Mouse (Mus musculus): ENCODE measurements at regions not wholly inside any gene's neighbourhood (a gene's known extent, or its start where the extent isn't known, plus 50 kb on each side); places are given as distances from the start of the nearest gene placed in this dataset.

GRCm38 (mm10) chr10:19185790-19186581 is 170.3 kb upstream of the Olig3 start:
- TF ChIP-seq POLR2A (IDR thresholded peaks at IDR 0.05; ENCODE audit: low read depth, low read length) (no peak; the same call in 1 of the 2 replicates), CTCF (IDR thresholded peaks at IDR 0.05; ENCODE audit: extremely low read depth, insufficient read depth, insufficient read length, insufficient replicate concordance) (peak; percentile 43; the same call in 1 of the 2 replicates)

Data from spleen, adult 2 months (tissue).